Mouse (Mus musculus): ENCODE results near the gene Sox5.

DNA sequence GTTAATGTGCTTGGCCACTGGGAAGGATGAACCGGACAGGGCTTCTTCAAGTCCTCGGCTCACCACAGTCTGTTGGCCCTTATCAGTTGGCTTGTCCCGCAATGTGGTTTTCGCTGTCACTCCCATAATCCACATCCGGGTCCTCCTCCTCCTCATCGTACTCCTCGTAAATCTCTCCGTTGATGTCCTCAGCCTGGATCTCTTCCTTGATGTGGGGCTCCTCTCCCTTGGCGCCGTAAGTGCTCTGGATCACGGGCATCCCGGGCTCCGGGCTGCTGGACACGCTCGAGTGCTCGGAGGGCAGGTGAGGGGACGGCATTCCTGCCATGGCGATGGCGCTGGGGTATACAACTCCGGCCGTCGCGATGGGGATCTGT is 948.6 kb downstream of the Sox5 start:
- TF ChIP-seq CTCF (IDR thresholded peaks at IDR 0.05; ENCODE audit: low read depth) = no peak
- no peak for TF ChIP-seq EP300 (IDR thresholded peaks at IDR 0.05; ENCODE audit: low read depth)

All from liver, embryonic 14.5 days (tissue).